Mouse (Mus musculus) myocyte (in vitro differentiated cells): ENCODE measurements at regions not wholly inside any gene's neighbourhood (a gene's known extent, or its start where the extent isn't known, plus 50 kb on each side); places are given as distances from the start of the nearest gene placed in this dataset.

Source experiments
- E2F4 ChIP-seq: IDR thresholded peaks from one replicate; pipeline ENCODE4 v1.6.1; 2011; ENCODE audit warnings: mild to moderate bottlenecking, control low read depth, moderate library complexity; ENCODE audit not compliant: insufficient read depth
- MAX ChIP-seq: IDR thresholded peaks from one replicate; pipeline ENCODE4 v1.6.1; 2011; ENCODE audit warnings: low read depth, mild to moderate bottlenecking, control low read depth
- MYOD1 ChIP-seq, 3 experiments: IDR thresholded peaks; one replicate each; pipeline ENCODE4 v1.6.1; 2011; ENCODE audit warnings: control low read depth in 2 of 3, low read depth in 2 of 3, mild to moderate bottlenecking in 2 of 3, moderate library complexity in 1 of 3; ENCODE audit not compliant: insufficient read length in 2 of 3, control insufficient read depth in 1 of 3
- MYOG ChIP-seq, 3 experiments: IDR thresholded peaks; one replicate each; pipeline ENCODE4 v1.6.1; 2011; ENCODE audit warnings: control low read depth in 2 of 3, low read depth in 2 of 3, mild to moderate bottlenecking in 2 of 3; ENCODE audit not compliant: insufficient read length in 2 of 3, control insufficient read depth in 1 of 3, insufficient read depth in 1 of 3
- POLR2A ChIP-seq: IDR thresholded peaks from one replicate; pipeline ENCODE4 v1.6.1; 2011; ENCODE audit warnings: low read depth, mild to moderate bottlenecking, control low read depth, moderate library complexity; ENCODE audit not compliant: insufficient read length
- POLR2AphosphoS2 ChIP-seq: IDR thresholded peaks from one replicate; pipeline ENCODE4 v1.6.1; 2011; ENCODE audit warnings: low read depth, control low read depth; ENCODE audit not compliant: insufficient read length
- SRF ChIP-seq: IDR thresholded peaks from one replicate; pipeline ENCODE4 v1.6.1; 2011; ENCODE audit warnings: low read depth; ENCODE audit not compliant: control insufficient read depth, insufficient read length
- TCF12 ChIP-seq: IDR thresholded peaks from one replicate; pipeline ENCODE4 v1.6.1; 2011; ENCODE audit warnings: mild to moderate bottlenecking, control low read depth; ENCODE audit not compliant: poor library complexity, insufficient read depth, severe bottlenecking
- TCF3 ChIP-seq: IDR thresholded peaks from one replicate; pipeline ENCODE4 v1.6.1; 2011; ENCODE audit warnings: low read depth, control low read depth; ENCODE audit not compliant: insufficient read length
- USF1 ChIP-seq: IDR thresholded peaks from one replicate; pipeline ENCODE4 v1.6.1; 2011; ENCODE audit warnings: low read depth, mild to moderate bottlenecking, control low read depth, moderate library complexity

- TF ChIP-seq POLR2A (no peak), MAX (no peak), POLR2AphosphoS2 (no peak), E2F4 (no peak), TCF12 (no peak), TCF3 (no peak), SRF (no peak), MYOD1 (IDR thresholded peaks at IDR 0.05; ENCODE audit: control insufficient read depth in 1 of 3, insufficient read length in 2 of 3, low read depth in 2 of 3) (no peak), USF1 (no peak), MYOG (IDR thresholded peaks at IDR 0.05; ENCODE audit: control insufficient read depth in 1 of 3, insufficient read depth in 1 of 3, insufficient read length in 2 of 3, low read depth in 2 of 3) (no peak)
These were observed 363.9 kb upstream of the Itga1 start for GRCm38 (mm10) chr13:115465689-115466088.
